Mouse (Mus musculus): Measurements from ENCODE around the gene Tmem140. TPM values are rescaled to one million over a fixed set of nuclear protein-coding genes. Genes with fewer than 3 reads are reported as not detected.

Gene Tmem140
- polyA plus RNA-seq, 1 experiment, result 1.4 TPM

GRCm38 (mm10) chr6:34877509-34878321 lies 14.8 kb downstream of the Tmem140 start, which contains the start of gene Cyren:
Gene Cyren, minus strand, starts transcription at chr6:34878060.
- Histone ChIP-seq H3K27ac (ENCODE audit: insufficient read depth, low read length) (peak within 1 kb of the TSS; percentile 67), H3K27me3 (ENCODE audit: control insufficient read depth, insufficient read depth, low read length) (no peaks in the 10 kb centered on the region), H3K4me1 (ENCODE audit: control insufficient read depth, insufficient read depth, low read length) (no peaks in the 10 kb centered on the region), H3K4me3 (replicated peaks; ENCODE audit: insufficient read depth, low read depth, low read length) (peak within 1 kb of the TSS; percentile 59)
- TF ChIP-seq POLR2A (IDR thresholded peaks at IDR 0.05; ENCODE audit: borderline replicate concordance, insufficient read depth, low read length) (peak; percentile 78), CTCF (IDR thresholded peaks at IDR 0.05; ENCODE audit: borderline replicate concordance, insufficient read depth, low read depth, low read length) (peak; percentile 39; the same call in 1 of the 2 replicates)
- DNase-seq, result peak; percentile 90
- under 1% methylated on average over 56 of the region's 56 CpGs for WGBS

GRCm38 (mm10) chr6:34879101-34879740 lies 16.3 kb downstream of the Tmem140 start:
- TF ChIP-seq POLR2A (IDR thresholded peaks at IDR 0.05; ENCODE audit: borderline replicate concordance, insufficient read depth, low read length) (no peak), CTCF (IDR thresholded peaks at IDR 0.05; ENCODE audit: borderline replicate concordance, insufficient read depth, low read depth, low read length) (no peak)
- no peaks in the 10 kb centered on the region for H3K4me1 ChIP-seq (ENCODE audit: control insufficient read depth, insufficient read depth, low read length)
- no peak for DNase-seq
- no peaks in the 10 kb centered on the region for H3K27me3 ChIP-seq (ENCODE audit: control insufficient read depth, insufficient read depth, low read length)
- H3K4me3 ChIP-seq (replicated peaks; ENCODE audit: insufficient read depth, low read depth, low read length), result no peak overlapping the region
- WGBS, result 91% methylated on average over 16 of the region's 16 CpGs
- H3K27ac ChIP-seq (ENCODE audit: insufficient read depth, low read length), result no peak overlapping the region

- H3K4me3 ChIP-seq (replicated peaks; ENCODE audit: insufficient read depth, low read depth, low read length), result no peak overlapping the region
- H3K4me1 ChIP-seq (ENCODE audit: control insufficient read depth, insufficient read depth, low read length), result no peaks in the 10 kb centered on the region
- TF ChIP-seq POLR2A (IDR thresholded peaks at IDR 0.05; ENCODE audit: borderline replicate concordance, insufficient read depth, low read length) (no peak), CTCF (IDR thresholded peaks at IDR 0.05; ENCODE audit: borderline replicate concordance, insufficient read depth, low read depth, low read length) (peak; percentile 55; the same call in 1 of the 2 replicates)
- peak; percentile 60 to 62 for DNase-seq
- no peaks in the 10 kb centered on the region for H3K27me3 ChIP-seq (ENCODE audit: control insufficient read depth, insufficient read depth, low read length)
- WGBS, result 50% methylated on average over 6 of the region's 6 CpGs
- no peak overlapping the region for H3K27ac ChIP-seq (ENCODE audit: insufficient read depth, low read length)
Observed at GRCm38 (mm10) chr6:34879911-34880475, 17.0 kb downstream of the Tmem140 start.

GRCm38 (mm10) chr6:34884724-34885123 lies 21.8 kb downstream of the Tmem140 start:
- no peak overlapping the region for H3K4me3 ChIP-seq (replicated peaks; ENCODE audit: insufficient read depth, low read depth, low read length)
- no peak for DNase-seq
- 93% methylated on average over 7 of the region's 7 CpGs for WGBS
- H3K27ac ChIP-seq (ENCODE audit: insufficient read depth, low read length), result no peak overlapping the region
- no peaks in the 10 kb centered on the region for H3K27me3 ChIP-seq (ENCODE audit: control insufficient read depth, insufficient read depth, low read length)
- no peaks in the 10 kb centered on the region for H3K4me1 ChIP-seq (ENCODE audit: control insufficient read depth, insufficient read depth, low read length)
- TF ChIP-seq CTCF (IDR thresholded peaks at IDR 0.05; ENCODE audit: borderline replicate concordance, insufficient read depth, low read depth, low read length) (no peak), POLR2A (IDR thresholded peaks at IDR 0.05; ENCODE audit: borderline replicate concordance, insufficient read depth, low read length) (no peak)

GRCm38 (mm10) chr6:34887131-34887850 lies 24.3 kb downstream of the Tmem140 start:
- no peak for DNase-seq
- Histone ChIP-seq H3K4me3 (replicated peaks; ENCODE audit: insufficient read depth, low read depth, low read length) (no peak overlapping the region), H3K27me3 (ENCODE audit: control insufficient read depth, insufficient read depth, low read length) (no peaks in the 10 kb centered on the region), H3K4me1 (ENCODE audit: control insufficient read depth, insufficient read depth, low read length) (no peaks in the 10 kb centered on the region), H3K27ac (ENCODE audit: insufficient read depth, low read length) (no peak overlapping the region; the same call in 1 of the 2 replicates)
- no peak for TF ChIP-seq CTCF (IDR thresholded peaks at IDR 0.05; ENCODE audit: borderline replicate concordance, insufficient read depth, low read depth, low read length)
- no peak for TF ChIP-seq POLR2A (IDR thresholded peaks at IDR 0.05; ENCODE audit: borderline replicate concordance, insufficient read depth, low read length)
- WGBS, result 53% methylated on average over 6 of the region's 6 CpGs

GRCm38 (mm10) chr6:34889185-34889584 lies 26.2 kb downstream of the Tmem140 start:
- no peaks in the 10 kb centered on the region for H3K4me1 ChIP-seq (ENCODE audit: control insufficient read depth, insufficient read depth, low read length)
- no peak for DNase-seq
- no peak overlapping the region for H3K27ac ChIP-seq (ENCODE audit: insufficient read depth, low read length)
- no peaks in the 10 kb centered on the region for H3K27me3 ChIP-seq (ENCODE audit: control insufficient read depth, insufficient read depth, low read length)
- H3K4me3 ChIP-seq (replicated peaks; ENCODE audit: insufficient read depth, low read depth, low read length), result no peak overlapping the region
- no peak for TF ChIP-seq CTCF (IDR thresholded peaks at IDR 0.05; ENCODE audit: borderline replicate concordance, insufficient read depth, low read depth, low read length)
- TF ChIP-seq POLR2A (IDR thresholded peaks at IDR 0.05; ENCODE audit: borderline replicate concordance, insufficient read depth, low read length), result no peak
- 43% methylated on average over 4 of the region's 4 CpGs for WGBS

- TF ChIP-seq POLR2A (IDR thresholded peaks at IDR 0.05; ENCODE audit: borderline replicate concordance, insufficient read depth, low read length) (no peak), CTCF (IDR thresholded peaks at IDR 0.05; ENCODE audit: borderline replicate concordance, insufficient read depth, low read depth, low read length) (no peak)
- H3K27me3 ChIP-seq (ENCODE audit: control insufficient read depth, insufficient read depth, low read length), result no peaks in the 10 kb centered on the region
- peak; percentile 37 to 52 for DNase-seq
- H3K4me1 ChIP-seq (ENCODE audit: control insufficient read depth, insufficient read depth, low read length), result peaks cover 8% of the 10 kb centered on the region
- WGBS, result 46% methylated on average over 7 of the region's 7 CpGs
- 0 out of 2 replicates have a peak overlapping the region, but pooled peaks have one; percentile 10 for H3K27ac ChIP-seq (ENCODE audit: insufficient read depth, low read length)
- no peak overlapping the region for H3K4me3 ChIP-seq (replicated peaks; ENCODE audit: insufficient read depth, low read depth, low read length)
Observed at GRCm38 (mm10) chr6:34895569-34895968, 32.6 kb downstream of the Tmem140 start.
